ENCODE assay signal across 22 mouse cellular contexts in the genomic region with DNA sequence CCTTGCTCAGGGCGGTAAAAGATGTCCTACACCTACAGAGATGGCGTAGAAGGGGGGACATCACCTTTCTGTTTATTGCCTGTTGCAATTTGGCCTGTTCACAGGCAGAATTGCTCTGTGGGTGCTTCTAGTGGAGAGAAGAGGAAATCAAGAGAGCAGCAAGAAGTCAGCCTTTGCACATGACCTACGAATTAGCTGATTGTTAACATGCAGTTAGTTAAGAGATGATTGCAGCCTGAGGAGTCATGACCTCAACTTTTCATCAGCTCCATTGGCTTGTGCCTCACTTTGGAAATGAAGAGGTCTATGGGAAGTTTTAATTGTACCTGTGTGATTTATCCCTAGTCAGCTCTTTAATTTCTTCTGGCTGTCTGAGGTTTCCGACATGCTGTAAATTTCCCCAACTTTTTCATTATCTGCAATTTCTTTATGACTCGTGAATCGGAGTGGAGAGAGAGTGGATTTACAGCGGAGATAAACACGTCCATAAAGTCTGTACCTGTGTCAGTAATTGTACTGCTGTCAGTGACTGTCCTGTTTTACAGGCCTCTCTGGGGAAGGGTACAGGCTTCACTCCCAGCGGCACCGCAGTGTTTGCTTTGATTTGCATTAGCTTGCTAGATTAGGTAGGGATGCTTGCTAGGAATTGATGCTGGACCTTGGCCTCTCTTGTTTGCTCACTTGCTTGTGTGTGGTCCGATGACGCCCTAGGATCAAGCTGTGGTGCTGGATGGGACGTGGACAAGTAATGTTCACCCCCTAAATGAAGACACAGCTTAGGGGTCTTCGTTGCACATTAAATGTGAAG. TPM values are rescaled to one million over a fixed set of nuclear protein-coding genes. Genes with fewer than 3 reads are reported as not detected.
DNase-seq lines count a peak whose midpoint lies in the region; ATAC-seq and TF ChIP-seq lines count a peak whose summit lies in the region.
"Had no signal": no experiment of that assay in that cellular context is flagged by ENCODE, and none has a peak within 500 bp of the region (broad histone marks: within the 10 kb centered on the region; RNA-seq: fewer than 3 reads in every experiment).

No protein-coding gene starts in this region.

- intact Hi-C loops in heart, postnatal 25 days (cut with DNase I): no loop called here

- no peak overlapping the region for H3K27ac ChIP-seq in kidney, embryonic 15.5 days
- no peak overlapping the region for H3K27ac ChIP-seq in intestine, embryonic 14.5 days (ENCODE audit: low read depth)
- H3K27ac ChIP-seq in liver, embryonic 11.5 days (ENCODE audit: low read depth, low read length): no peak overlapping the region
- H3K27ac ChIP-seq in liver, postnatal 0 days (ENCODE audit: low read depth): no peak overlapping the region
- H3K27ac ChIP-seq: embryonic facial prominence, embryonic 15.5 days; forebrain, embryonic 15.5 days; hindbrain, embryonic 10.5 days; hindbrain, postnatal 0 days; limb, embryonic 10.5 days; midbrain, embryonic 13.5 days had no signal

- TF ChIP-seq EP300 in liver, postnatal 0 days (IDR thresholded peaks at IDR 0.05; ENCODE audit: low read depth): no peak

- no peak overlapping the region for H3K9ac ChIP-seq in kidney, embryonic 15.5 days
- H3K9ac ChIP-seq in intestine, embryonic 14.5 days (ENCODE audit: low read length): no peak overlapping the region
- no peak overlapping the region for H3K9ac ChIP-seq in liver, embryonic 11.5 days (ENCODE audit: low read depth, low read length)
- H3K9ac ChIP-seq in liver, postnatal 0 days (replicated peaks): no peak overlapping the region
- H3K9ac ChIP-seq: embryonic facial prominence, embryonic 15.5 days; forebrain, embryonic 15.5 days; midbrain, embryonic 13.5 days had no signal

- no peak overlapping the region for H3K4me2 ChIP-seq in kidney, embryonic 15.5 days
- H3K4me2 ChIP-seq in intestine, embryonic 14.5 days (ENCODE audit: low read length): no peak overlapping the region
- no peak overlapping the region for H3K4me2 ChIP-seq in liver, embryonic 11.5 days
- no peak overlapping the region for H3K4me2 ChIP-seq in liver, postnatal 0 days (ENCODE audit: low read depth, low read length)
- H3K4me2 ChIP-seq: embryonic facial prominence, embryonic 15.5 days; forebrain, embryonic 15.5 days; heart, embryonic 11.5 days; midbrain, embryonic 13.5 days had no signal

- no peak for TF ChIP-seq CTCF in liver, postnatal 0 days (IDR thresholded peaks at IDR 0.05; ENCODE audit: low read depth)

- 40% methylated on average over 14 of the region's 14 CpGs for WGBS in kidney, embryonic 15.5 days
- 71% methylated on average over 14 of the region's 14 CpGs for WGBS in intestine, embryonic 14.5 days
- 82% methylated on average over 14 of the region's 14 CpGs for WGBS in liver, embryonic 11.5 days
- WGBS in liver, postnatal 0 days (ENCODE audit: insufficient replicate concordance): 75% methylated on average over 14 of the region's 14 CpGs

- no peaks in the 10 kb centered on the region for H3K9me3 ChIP-seq in kidney, embryonic 15.5 days (replicated peaks)
- no peaks in the 10 kb centered on the region for H3K9me3 ChIP-seq in intestine, embryonic 14.5 days (ENCODE audit: control insufficient read depth, low read length)
- H3K9me3 ChIP-seq in liver, embryonic 11.5 days (ENCODE audit: control insufficient read depth, low read length): no peaks in the 10 kb centered on the region
- H3K9me3 ChIP-seq in liver, postnatal 0 days (ENCODE audit: low read length): no peaks in the 10 kb centered on the region
- H3K9me3 ChIP-seq: embryonic facial prominence, embryonic 15.5 days; forebrain, embryonic 15.5 days; hindbrain, embryonic 10.5 days; limb, embryonic 10.5 days; midbrain, embryonic 13.5 days had no signal

- H3K4me3 ChIP-seq in kidney, embryonic 15.5 days (replicated peaks): no peak overlapping the region
- no peak overlapping the region for H3K4me3 ChIP-seq in intestine, embryonic 14.5 days (ENCODE audit: low read depth, low read length)
- no peak overlapping the region for H3K4me3 ChIP-seq in liver, embryonic 11.5 days (ENCODE audit: low read depth, low read length)
- no peak overlapping the region for H3K4me3 ChIP-seq in liver, postnatal 0 days (ENCODE audit: low read depth, low read length)
- H3K4me3 ChIP-seq: embryonic facial prominence, embryonic 15.5 days; forebrain, embryonic 15.5 days; hindbrain, embryonic 10.5 days; limb, embryonic 10.5 days; midbrain, embryonic 13.5 days had no signal

- ATAC-seq in kidney, embryonic 15.5 days (replicated peaks; ENCODE audit: low FRiP score): peak; percentile 52; the same call in 1 of the 2 replicates
- ATAC-seq in intestine, embryonic 14.5 days (replicated peaks; ENCODE audit: low FRiP score, low TSS enrichment, low read depth): peak; percentile 87
- peak; percentile 31 for ATAC-seq in liver, embryonic 11.5 days (replicated peaks; ENCODE audit: low FRiP score)
- peak; percentile 86 for ATAC-seq in liver, postnatal 0 days
- ATAC-seq: forebrain, embryonic 15.5 days; hindbrain, postnatal 0 days; midbrain, embryonic 13.5 days had no signal

- H3K4me1 ChIP-seq in kidney, embryonic 15.5 days: peaks cover 12% of the 10 kb centered on the region
- H3K4me1 ChIP-seq in intestine, embryonic 14.5 days (replicated peaks; ENCODE audit: control insufficient read depth, insufficient read depth, low read length): peaks cover 15% of the 10 kb centered on the region
- H3K4me1 ChIP-seq in liver, embryonic 11.5 days (replicated peaks; ENCODE audit: control insufficient read depth, insufficient read depth, low read length): peaks cover 4% of the 10 kb centered on the region; the same call in 1 of the 2 replicates
- H3K4me1 ChIP-seq in liver, postnatal 0 days (ENCODE audit: insufficient read depth): no peaks in the 10 kb centered on the region

- DNase-seq in kidney, adult 18-20 months: no peak
- DNase-seq in intestine, embryonic 14.5 days (ENCODE audit: low spot score): peak; percentile 57
- DNase-seq in liver, embryonic 11.5 days (ENCODE audit: low spot score): no peak
- DNase-seq in liver, postnatal 0 days: peak; percentile 35
- DNase-seq in ovary, postnatal 14 days (ENCODE audit: low spot score): no peak
- no peak for DNase-seq in right cerebral cortex, postnatal 4 days
- DNase-seq in heart, postnatal 25 days (ENCODE audit: low spot score): no peak
- DNase-seq: adrenal gland, postnatal 14 days; cerebellum, adult 8-10 months; gastrocnemius, postnatal 14 days; heart, adult 11 months; kidney, adult 8-10 months; lung, adult 18-20 months; lung, postnatal 10 days had no signal

- peaks cover 16% of the 10 kb centered on the region; the same call in 1 of the 2 replicates for H3K36me3 ChIP-seq in kidney, embryonic 15.5 days
- 0 out of 2 replicates have a peak, but pooled peaks cover 4% of the 10 kb centered on the region for H3K36me3 ChIP-seq in intestine, embryonic 14.5 days (ENCODE audit: control insufficient read depth, insufficient read depth, low read length)
- H3K36me3 ChIP-seq in liver, embryonic 11.5 days (ENCODE audit: control insufficient read depth, insufficient read depth, low read length): no peaks in the 10 kb centered on the region
- H3K36me3 ChIP-seq in liver, postnatal 0 days (replicated peaks; ENCODE audit: insufficient read depth, low read length): peaks cover 6% of the 10 kb centered on the region; the same call in 1 of the 2 replicates

- H3K27me3 ChIP-seq in kidney, embryonic 15.5 days: no peaks in the 10 kb centered on the region
- H3K27me3 ChIP-seq in intestine, embryonic 14.5 days (replicated peaks; ENCODE audit: control insufficient read depth, insufficient read depth, low read length): no peaks in the 10 kb centered on the region
- no peaks in the 10 kb centered on the region for H3K27me3 ChIP-seq in liver, embryonic 11.5 days (replicated peaks; ENCODE audit: control insufficient read depth, insufficient read depth, low read length)
- no peaks in the 10 kb centered on the region for H3K27me3 ChIP-seq in liver, postnatal 0 days (ENCODE audit: insufficient read depth, low read length)
- H3K27me3 ChIP-seq: embryonic facial prominence, embryonic 15.5 days; forebrain, embryonic 15.5 days had no signal

RNA-seq across cellular contexts. Expression of gene Lin52, which starts 31.8 kb away (rescaled TPM):
- 23.2 and 23.4 TPM in 2 replicates for polyA plus RNA-seq in kidney, embryonic 15.5 days (2015; fragmentation: Nextera tagmentation; extraction: Ambion mirVana)
- polyA plus RNA-seq in intestine, embryonic 14.5 days (2014; fragmentation: Nextera tagmentation; extraction: Ambion mirVana): 18.0 and 18.2 TPM in 2 replicates
- 20.2 and 21.7 TPM in 2 replicates for polyA plus RNA-seq in liver, embryonic 11.5 days (2014; fragmentation: Nextera tagmentation; extraction: Ambion mirVana)
- 7.8 and 8.1 TPM in 2 replicates for polyA plus RNA-seq in liver, postnatal 0 days (2015; fragmentation: Nextera tagmentation; extraction: Ambion mirVana)
- total RNA-seq in heart, postnatal 25 days (2021): 10 to 100 TPM; 10.2 to 12.2 TPM

RNA-seq across cellular contexts. Expression of gene Aldh6a1, which starts 32.2 kb away (rescaled TPM):
- polyA plus RNA-seq in kidney, embryonic 15.5 days (2015; fragmentation: Nextera tagmentation; extraction: Ambion mirVana): 60.7 and 62.8 TPM in 2 replicates
- 29.5 and 33.1 TPM in 2 replicates for polyA plus RNA-seq in intestine, embryonic 14.5 days (2014; fragmentation: Nextera tagmentation; extraction: Ambion mirVana)
- 21.5 and 25.7 TPM in 2 replicates for polyA plus RNA-seq in liver, embryonic 11.5 days (2014; fragmentation: Nextera tagmentation; extraction: Ambion mirVana)
- 98.3 and 99.4 TPM in 2 replicates for polyA plus RNA-seq in liver, postnatal 0 days (2015; fragmentation: Nextera tagmentation; extraction: Ambion mirVana)
- total RNA-seq in heart, postnatal 25 days (2021): 100 to 1,000 TPM; 178 to 183 TPM

Comparison
In these comparisons a context has a peak if more than half of its experiments do, and no peak if none do; other contexts are left out.
1. DNase-seq: peak in intestine, embryonic 14.5 days (single experiment) and liver, postnatal 0 days (single experiment); none in kidney, adult 18-20 months (single experiment), liver, embryonic 11.5 days (single experiment), ovary, postnatal 14 days (single experiment), right cerebral cortex, postnatal 4 days (single experiment) and heart, postnatal 25 days (single experiment).
2. ATAC-seq: peak in every context shown above with its lines; median percentile 87 in intestine, embryonic 14.5 days; 86 in liver, postnatal 0 days; 52 in kidney, embryonic 15.5 days; 31 in liver, embryonic 11.5 days.